Mouse (Mus musculus) E14TG2a.4 (cell line): ENCODE results near the gene Thada.

Source experiments
- CTCF ChIP-seq: conservative IDR thresholded peaks from 2 replicates; pipeline ENCODE4 v1.5.1; 2014; ENCODE audit warnings: low read length
- NANOG ChIP-seq: IDR thresholded peaks from 2 replicates; pipeline ENCODE4 v1.6.1; 2014; ENCODE audit warnings: borderline replicate concordance, low read length, mixed read lengths

- TF ChIP-seq CTCF, result no peak
- no peak for TF ChIP-seq NANOG
These were observed 108.2 kb downstream of the Thada start for GRCm38 (mm10) chr17:84357776-84358175.
